Mouse (Mus musculus): Measurements from ENCODE around the gene Meiob.

Gene Meiob

GRCm38 (mm10) chr17:24803952-24804951 is at the start of gene Meiob:
Meiob (plus strand) TSS chr17:24804289.
- no peak for DNase-seq (ENCODE audit: low read depth, low spot score)

DNA sequence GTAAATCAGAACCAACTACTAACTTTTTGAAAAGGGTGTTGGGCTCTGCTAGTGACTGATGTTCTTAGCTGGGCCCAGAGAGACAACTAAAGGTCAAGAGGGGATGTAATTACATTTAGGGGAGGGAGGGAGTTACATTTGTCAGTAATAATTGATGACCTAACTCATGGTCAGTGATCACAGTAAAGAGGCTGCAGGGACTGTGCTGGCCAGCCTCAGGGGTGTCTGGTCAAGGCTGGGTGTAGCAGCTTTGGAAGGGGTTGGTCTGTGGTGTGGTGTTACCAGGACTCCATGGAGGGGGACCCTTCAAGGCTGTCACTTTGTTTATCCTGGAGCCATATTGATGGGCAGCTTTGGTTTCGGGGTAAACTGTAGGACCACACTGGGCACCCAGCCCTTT is 46.7 kb upstream of the Meiob start:
- no peak for DNase-seq (ENCODE audit: low read depth, low spot score)

DNA sequence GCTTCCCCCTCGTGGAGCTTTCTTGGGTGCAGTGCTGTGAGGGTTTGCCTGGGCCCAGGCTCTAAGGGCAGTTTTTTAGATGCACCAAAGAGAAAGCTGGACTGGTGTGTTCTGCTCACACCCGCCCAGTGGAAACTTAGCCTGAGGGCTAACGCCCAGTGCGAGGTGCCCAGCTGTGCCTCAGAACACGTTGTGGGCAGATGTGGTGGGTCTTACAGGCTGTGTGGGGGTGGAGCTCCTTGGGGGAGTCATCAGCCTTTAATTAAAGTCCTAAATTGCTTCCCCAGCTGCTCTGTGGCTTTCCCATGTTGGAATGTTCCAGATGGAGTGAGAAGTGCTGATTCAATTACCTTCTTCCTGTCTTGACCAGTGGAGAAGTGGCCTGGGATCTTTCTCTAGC is 43.0 kb upstream of the Meiob start:
- peak; percentile 39 for DNase-seq (ENCODE audit: low read depth, low spot score)

GRCm38 (mm10) chr17:24765016-24765905 is 38.8 kb upstream of the Meiob start:
- DNase-seq (ENCODE audit: low read depth, low spot score): no peak

GRCm38 (mm10) chr17:24766266-24766875 is 37.7 kb upstream of the Meiob start:
- DNase-seq (ENCODE audit: low read depth, low spot score): no peak

GRCm38 (mm10) chr17:24769146-24769545 is 34.9 kb upstream of the Meiob start:
- DNase-seq (ENCODE audit: low read depth, low spot score): no peak

DNA sequence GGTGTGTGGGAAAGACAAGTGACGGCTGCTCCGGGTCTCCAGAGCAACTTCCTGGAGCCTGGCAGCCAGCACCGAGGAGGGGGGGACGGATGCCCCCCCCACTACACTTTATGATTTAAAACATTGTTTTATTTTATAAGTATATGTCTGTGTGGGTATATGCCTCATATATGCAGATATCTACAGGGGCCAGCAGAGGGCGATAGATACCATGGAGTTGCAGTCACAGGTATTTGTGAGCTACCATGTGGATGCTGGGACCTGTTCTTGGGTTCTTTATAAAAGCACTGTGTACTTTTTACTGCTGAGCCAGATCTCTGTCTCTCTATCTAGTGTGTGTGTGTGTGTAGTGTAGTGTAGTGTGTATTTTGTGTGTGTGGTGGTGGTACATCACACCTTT is 30.8 kb upstream of the Meiob start:
- DNase-seq (ENCODE audit: low read depth, low spot score): no peak

- no peak for DNase-seq (ENCODE audit: low read depth, low spot score)
Measured at GRCm38 (mm10) chr17:24775173-24775572, 28.9 kb upstream of the Meiob start.

DNA sequence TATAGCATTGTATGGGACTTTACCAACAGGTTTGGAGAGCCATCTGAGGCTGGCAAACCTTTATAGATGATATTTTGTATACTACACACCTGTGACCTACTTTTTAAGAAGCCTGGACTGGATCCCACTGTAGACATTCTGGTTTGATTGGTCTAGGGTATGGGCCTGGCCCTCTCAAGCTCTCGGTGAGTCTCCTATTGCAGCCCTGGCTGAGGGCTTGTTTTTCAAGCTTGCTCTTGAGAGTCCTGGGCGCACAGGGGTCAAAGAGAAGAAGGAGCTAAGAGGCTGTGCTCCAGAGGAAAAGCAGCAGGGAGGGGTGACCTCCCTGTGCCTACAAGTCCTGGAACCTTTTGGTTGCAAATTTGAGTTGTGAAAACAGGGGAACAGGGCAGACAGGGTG is 27.0 kb upstream of the Meiob start:
- no peak for DNase-seq (ENCODE audit: low read depth, low spot score)

DNA sequence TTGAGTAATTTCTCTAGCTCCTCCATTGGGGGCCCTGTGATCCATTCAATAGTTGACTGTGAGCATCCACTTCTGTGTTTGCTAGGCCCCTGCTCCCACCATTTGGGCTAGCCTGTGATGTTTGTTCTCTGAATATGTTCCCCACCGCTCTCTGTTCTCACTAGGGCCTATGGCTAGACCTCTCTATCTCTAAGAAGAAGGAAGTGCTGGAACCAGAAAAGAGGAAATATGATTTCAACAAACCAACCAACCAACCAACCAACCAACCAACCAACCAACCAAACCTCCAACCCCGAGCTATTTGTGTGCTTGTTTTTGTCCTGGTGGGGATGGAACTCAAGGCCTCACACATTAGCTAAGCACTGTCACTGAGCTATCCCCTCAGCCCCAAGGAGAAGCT is 23.3 kb upstream of the Meiob start:
- no peak for DNase-seq (ENCODE audit: low read depth, low spot score)

- no peak for DNase-seq (ENCODE audit: low read depth, low spot score)
Measured at GRCm38 (mm10) chr17:24792190-24792589, 11.9 kb upstream of the Meiob start.

- DNase-seq (ENCODE audit: low read depth, low spot score): no peak
Measured at GRCm38 (mm10) chr17:24794791-24795190, 9.3 kb upstream of the Meiob start.

DNA sequence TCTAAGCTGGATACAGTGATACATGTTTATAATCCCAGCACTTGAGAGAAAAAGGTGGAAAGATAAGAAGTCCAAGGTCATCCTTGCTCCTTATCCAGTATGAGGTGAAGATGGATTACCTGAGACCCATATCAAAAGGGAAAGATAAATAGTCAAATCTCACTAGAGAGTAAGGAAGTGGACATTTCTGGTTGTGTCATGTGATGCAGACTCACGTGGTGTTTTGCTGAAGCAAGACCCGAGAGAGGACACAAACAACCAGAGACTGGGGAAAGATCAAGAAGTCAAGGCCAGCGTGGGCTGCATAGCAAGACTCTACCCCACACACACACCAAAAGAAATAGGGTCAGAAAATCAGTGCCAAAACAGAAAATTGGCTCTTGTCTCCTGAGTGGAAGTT is 7.1 kb upstream of the Meiob start:
- DNase-seq (ENCODE audit: low read depth, low spot score): no peak

DNA sequence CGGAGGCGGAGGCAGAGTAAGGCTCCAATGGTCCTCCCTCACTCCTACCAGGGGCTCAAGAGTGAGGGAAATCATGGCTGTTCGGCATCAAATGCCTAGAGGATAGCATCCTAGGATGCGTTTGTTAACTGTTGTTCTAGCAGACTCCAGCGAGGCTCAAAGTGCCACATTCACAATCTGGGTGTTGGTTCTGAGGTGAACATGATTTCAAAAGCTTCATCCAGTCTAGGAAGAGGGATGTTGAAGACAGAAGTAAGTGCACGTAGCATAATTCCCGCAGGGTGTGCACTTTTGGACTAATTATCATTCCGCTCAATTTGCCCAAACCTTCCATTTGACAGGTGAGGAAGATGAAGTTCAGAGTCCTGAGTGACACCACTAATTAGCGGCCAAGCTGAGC is 5.9 kb upstream of the Meiob start:
- no peak for DNase-seq (ENCODE audit: low read depth, low spot score)

DNA sequence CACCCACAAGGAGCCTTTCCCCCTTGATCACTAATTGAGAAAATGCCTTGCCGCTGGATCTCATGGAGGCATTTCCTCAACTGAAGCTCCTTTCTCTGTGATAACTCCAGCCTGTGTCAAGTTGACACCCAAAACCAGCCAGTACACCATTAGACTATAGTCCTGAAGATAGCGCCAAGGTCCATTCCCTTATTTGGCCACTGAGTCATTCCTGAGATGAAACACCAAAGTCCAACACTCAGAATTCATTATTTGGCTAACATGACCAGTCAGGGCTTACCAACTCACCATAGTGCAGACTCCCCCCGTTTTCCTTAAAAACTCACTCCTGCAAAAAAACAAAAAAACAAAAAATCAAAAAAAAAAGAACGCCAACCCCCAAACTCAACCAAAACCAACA is 4.6 kb upstream of the Meiob start:
- DNase-seq (ENCODE audit: low read depth, low spot score): no peak

DNA sequence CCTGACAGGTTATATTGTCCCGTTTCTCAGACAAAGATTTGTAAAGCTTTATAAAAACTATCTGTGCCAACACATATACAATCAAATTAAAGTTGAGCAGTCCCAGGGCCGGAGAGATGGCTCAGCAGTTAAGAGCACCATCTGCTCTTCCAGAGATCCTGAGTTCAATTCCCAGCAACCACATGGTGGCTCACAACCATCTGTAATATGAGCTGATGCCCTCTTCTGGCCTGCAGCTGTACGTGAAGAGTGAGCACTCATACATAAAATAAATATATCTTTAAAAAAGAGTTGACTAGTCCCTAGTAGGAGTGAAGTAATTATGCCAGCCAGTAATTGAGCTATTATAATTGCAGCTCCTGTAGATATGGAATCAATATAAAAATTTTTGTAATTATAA is 3.6 kb upstream of the Meiob start:
- DNase-seq (ENCODE audit: low read depth, low spot score): no peak

DNA sequence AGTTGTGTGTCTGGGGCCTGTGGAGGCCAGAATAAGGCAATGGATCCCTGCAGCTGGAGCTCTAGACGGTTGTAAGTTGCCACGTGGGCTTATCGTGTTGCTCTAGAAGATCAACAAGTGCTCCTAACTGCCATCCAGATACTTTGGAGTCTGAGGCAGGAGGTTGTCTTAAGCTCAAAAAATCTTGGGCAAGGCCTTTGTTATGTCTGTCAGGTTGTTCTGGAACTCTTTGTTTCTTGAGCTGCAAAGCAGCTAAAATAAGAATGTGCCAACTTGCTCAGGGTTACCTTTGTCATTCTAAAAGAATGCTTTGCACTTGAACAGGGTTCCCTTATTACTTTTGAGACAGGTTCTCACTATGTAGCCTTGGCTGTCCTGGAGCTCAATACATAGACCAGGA is 7.1 kb downstream of the Meiob start:
- no peak for DNase-seq (ENCODE audit: low read depth, low spot score)

DNA sequence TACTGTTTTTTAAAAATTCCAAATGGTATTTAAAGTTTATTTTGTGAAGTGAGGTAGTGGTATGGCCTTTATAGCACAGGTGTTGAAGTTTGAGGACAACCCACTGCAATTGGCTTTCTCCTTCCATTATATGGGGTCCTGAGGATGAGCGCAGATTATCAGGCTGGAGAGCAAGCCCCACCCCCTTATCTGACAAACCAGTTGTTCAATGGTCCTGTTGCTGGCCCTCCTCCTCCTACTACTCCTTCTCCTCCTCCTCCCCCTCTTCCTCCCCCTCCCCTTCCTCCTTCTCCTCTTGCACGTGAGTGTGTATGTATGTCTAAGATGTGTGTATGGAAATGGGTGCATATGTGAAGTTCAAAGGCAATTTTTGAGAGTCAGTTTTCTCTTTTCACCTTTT is 8.1 kb downstream of the Meiob start:
- DNase-seq (ENCODE audit: low read depth, low spot score): no peak

GRCm38 (mm10) chr17:24815256-24815655 is 11.2 kb downstream of the Meiob start:
- DNase-seq (ENCODE audit: low read depth, low spot score): no peak

- peak; percentile 66 for DNase-seq (ENCODE audit: low read depth, low spot score)
Measured at GRCm38 (mm10) chr17:24817503-24817902, 13.4 kb downstream of the Meiob start.

DNA sequence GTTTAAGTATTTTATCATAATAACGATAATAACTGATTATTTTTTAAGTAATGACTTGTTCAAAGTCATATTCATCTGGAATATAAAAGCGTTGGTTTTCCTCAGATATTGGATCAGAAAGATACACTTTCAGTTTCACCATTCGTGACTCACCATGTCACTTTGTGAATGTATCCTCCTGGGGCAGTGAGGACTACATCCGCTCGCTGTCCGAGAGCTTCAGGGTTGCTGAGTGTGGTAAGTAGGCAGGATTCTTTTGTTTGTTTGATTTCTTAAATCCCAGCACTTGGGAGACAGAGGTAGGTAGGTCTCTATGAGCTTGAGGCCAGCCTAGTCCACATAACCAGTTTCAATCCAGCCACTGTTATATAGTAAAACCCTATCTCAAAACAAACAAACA is 14.1 kb downstream of the Meiob start:
- DNase-seq (ENCODE audit: low read depth, low spot score): peak; percentile 64

DNA sequence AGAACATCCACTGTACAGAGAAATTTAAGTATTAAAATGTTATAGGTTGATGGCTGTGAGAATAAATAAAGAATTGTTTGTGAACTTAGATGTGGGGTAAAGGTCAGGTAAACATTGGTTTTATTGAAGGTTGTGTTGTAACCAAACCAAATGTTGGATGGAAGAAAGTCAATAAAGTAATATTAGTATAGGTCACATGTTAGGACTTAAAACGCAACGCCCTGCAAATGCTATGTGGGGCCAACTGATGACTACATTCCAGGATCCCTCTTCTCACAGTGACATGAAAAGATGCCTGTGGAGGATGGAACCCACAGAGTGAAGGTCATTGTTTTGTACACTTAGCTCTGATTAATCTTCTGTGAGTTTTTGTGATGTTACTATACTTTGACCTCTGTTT is 15.4 kb downstream of the Meiob start:
- DNase-seq (ENCODE audit: low read depth, low spot score): no peak
